Mouse (Mus musculus): ENCODE results near the gene Gm3072. TPM values are rescaled to one million over a fixed set of nuclear protein-coding genes. Genes with fewer than 3 reads are reported as not detected.
"Not testable (repeated sequence)": the region's sequence is repeated elsewhere in the genome, so short reads cannot be mapped to it uniquely, and the experiment has no call there.

Gm3072 gene
- polyA plus RNA-seq (2012; ENCODE audit: insufficient read depth, insufficient read length, low replicate concordance, missing spikeins), result not detected in 2 replicates

DNA sequence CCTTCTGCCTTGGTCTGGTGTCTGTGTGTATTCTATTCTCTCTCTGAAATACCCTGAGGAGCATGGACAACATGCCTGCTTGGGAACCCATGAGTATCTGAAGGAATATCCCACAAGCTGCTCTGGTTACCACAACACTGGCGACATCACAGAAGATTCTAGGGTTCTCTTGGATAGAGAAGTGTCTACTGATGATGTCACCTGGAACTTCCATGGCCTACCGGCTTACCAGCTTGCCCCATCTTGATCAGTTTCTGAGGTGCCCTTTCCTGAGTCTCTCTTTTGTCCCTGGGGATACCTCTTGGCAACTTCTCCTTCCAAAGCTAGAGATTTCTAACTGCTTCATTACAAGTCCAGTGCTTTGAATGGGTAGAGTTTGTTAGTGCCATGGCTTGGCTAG lies at the start of gene Gm3072:
TSS of gene Gm3072 (minus strand) at position 101 of the 400 bp plus-strand sequence.
- not testable (repeated sequence) for H3K27ac ChIP-seq (ENCODE audit: insufficient read depth, low read depth, low read length); H3K4me1 ChIP-seq (ENCODE audit: control insufficient read depth, insufficient read depth, low read length); H3K4me3 ChIP-seq (ENCODE audit: insufficient read depth, low read depth, low read length)
- 82% methylated on average over 1 of the region's 2 CpGs for WGBS

DNA sequence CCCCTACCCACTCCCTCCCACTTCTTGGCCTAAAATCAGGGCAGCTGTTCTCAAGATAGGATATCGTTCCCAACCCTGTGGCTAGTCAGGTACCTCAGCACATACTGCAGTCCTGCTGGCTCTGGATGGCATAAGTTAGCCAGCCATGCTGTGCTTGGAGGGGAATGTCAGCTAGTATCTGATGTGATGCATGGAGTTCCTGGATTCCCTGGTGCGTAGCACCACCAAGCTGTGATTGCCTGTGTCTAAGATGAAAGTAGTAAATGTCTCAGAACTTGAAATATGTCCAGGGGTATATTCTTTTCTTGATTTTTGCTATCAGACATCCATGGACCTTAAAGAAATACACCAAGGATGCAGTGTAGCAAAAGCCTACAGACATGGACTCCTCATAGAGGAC lies 23.8 kb upstream of the Gm3072 start:
- not testable (repeated sequence) for H3K4me1 ChIP-seq (ENCODE audit: control insufficient read depth, insufficient read depth, low read length); H3K27ac ChIP-seq (ENCODE audit: insufficient read depth, low read depth, low read length); H3K4me3 ChIP-seq (ENCODE audit: insufficient read depth, low read depth, low read length)
- WGBS, result 95% methylated on average over 2 of the region's 2 CpGs

DNA sequence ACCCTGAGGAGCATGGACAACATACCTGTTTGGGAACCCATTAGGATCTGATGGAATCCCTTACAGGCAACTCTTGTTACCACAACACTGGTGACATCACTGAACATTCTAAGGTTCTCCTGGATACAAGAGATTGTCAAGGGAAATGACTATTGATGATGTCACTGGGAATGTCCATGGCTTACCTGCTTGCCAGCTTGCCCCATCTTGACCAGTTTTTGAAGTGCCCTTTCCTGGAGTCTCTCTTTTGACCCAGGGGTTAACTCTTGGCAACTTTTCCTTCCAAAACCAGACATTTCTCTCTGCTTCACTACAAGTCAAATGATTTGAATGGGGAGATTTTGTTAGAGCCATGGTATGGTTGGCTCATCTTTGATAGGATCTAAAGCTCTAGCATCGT lies 22.0 kb upstream of the Gm3072 start, which contains the start of gene Gm3676:
TSS of gene Gm3676 (minus strand) at position 101 of the 400 bp plus-strand sequence.
- H3K4me3 ChIP-seq (ENCODE audit: insufficient read depth, low read depth, low read length); H3K27ac ChIP-seq (ENCODE audit: insufficient read depth, low read depth, low read length); H3K4me1 ChIP-seq (ENCODE audit: control insufficient read depth, insufficient read depth, low read length): not testable (repeated sequence)
- no CpG with 5 or more reads among the region's 1 CpGs for WGBS

DNA sequence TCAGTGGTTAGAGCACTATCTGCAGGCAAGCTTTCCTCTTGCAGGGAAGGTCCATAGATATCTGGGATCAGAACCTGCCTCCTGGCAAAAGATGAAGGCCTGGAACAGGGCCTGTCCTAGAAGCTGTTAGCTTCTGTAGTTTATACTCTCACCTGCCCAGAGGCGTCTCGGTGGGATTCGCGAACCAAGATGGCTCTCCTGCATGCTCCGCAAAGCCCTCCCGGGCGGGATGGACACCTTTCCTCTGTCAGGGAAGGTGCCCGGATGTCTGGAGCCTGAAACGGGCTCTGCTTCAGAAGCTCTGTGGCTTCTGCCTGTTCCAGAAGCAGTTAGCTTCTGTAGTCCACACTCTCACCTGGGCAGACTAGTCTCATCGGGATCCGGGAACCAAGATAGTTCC lies 5.7 kb upstream of the Gm3072 start:
- not testable (repeated sequence) for H3K27ac ChIP-seq (ENCODE audit: insufficient read depth, low read depth, low read length); H3K4me3 ChIP-seq (ENCODE audit: insufficient read depth, low read depth, low read length); H3K4me1 ChIP-seq (ENCODE audit: control insufficient read depth, insufficient read depth, low read length)
- WGBS, result 99% methylated on average over 9 of the region's 11 CpGs

DNA sequence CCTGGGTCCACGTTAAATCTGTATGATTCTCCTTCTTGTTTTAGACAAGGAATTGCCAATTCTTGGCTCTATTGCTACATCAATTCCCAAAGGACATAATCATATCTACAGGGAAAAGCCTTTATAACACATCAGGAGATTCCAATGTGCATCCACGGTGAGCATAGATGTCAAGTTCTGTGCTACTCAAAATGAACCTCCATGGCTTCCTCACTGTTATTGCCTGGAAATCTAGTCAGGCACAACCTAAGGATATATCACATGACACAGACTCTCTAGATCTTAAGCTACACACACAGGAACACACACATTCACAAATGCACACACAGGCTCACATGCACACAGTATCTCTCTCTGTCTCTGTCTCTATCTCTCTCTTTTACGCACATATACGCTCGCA lies 1.9 kb downstream of the Gm3072 start:
- not testable (repeated sequence) for H3K4me3 ChIP-seq (ENCODE audit: insufficient read depth, low read depth, low read length); H3K27ac ChIP-seq (ENCODE audit: insufficient read depth, low read depth, low read length); H3K4me1 ChIP-seq (ENCODE audit: control insufficient read depth, insufficient read depth, low read length)
- 93% methylated on average over 4 of the region's 5 CpGs for WGBS

DNA sequence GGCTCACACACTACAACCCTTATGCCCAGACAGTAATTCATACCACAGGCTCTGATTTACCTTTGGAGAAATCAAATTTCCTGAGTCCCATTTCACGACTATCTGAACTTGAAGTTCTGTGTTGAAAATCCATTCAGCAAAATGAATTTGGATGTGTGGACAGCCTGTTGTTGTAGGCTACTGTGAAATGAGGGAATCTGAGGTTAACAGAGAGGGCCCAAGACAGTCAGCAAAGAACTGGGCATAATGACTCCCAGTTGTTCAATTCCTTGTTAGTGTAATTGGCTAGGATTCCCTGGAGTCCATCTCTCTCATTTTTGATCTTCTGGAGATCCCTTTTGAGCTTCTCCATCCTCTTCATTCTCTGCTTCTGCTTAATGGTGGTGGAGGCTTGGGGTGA lies 13.7 kb downstream of the Gm3072 start:
- H3K27ac ChIP-seq (ENCODE audit: insufficient read depth, low read depth, low read length); H3K4me3 ChIP-seq (ENCODE audit: insufficient read depth, low read depth, low read length); H3K4me1 ChIP-seq (ENCODE audit: control insufficient read depth, insufficient read depth, low read length): not testable (repeated sequence)
- 82% methylated on average over 1 of the region's 1 CpGs for WGBS

DNA sequence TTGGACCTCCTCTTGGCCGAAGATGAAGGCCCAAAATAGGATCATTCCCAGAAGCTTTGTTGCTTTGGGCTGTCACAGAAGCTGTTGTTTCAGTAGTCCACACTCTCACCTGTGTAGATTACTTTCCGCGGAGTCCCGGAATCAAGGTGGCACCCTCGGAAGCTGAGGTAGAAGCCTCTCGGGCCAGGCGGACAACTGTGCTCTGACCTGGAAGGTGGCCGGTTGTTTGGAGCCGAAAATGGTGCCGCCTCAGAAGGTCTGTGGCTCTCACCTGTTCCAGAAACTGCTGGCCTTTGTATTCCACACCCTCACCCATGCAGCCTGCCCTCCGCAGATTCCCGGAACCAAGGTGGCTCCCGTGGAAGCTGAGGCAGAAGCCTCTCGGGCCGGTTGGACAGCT lies 23.5 kb downstream of the Gm3072 start:
- WGBS, result 93% methylated on average over 15 of the region's 15 CpGs
- not testable (repeated sequence) for H3K4me1 ChIP-seq (ENCODE audit: control insufficient read depth, insufficient read depth, low read length)

DNA sequence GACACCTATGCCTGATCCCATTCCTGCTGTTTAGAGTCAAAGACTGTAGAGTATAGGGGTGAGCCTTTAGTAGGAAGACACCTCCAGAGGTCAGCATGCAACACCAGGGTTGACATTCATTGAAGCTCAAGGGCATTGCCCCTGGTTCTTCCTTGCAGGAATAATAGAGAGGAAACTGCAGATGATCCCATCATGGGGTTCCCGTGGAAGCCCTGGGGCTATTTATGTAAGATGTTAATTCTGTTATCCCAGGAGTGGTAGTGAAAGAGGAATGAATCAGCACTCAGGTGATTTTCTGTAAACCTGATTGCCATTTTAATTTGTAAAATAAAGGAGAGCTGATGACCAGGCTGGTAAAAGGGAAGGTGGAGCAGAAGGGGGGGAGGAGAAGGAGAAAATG lies 38.1 kb downstream of the Gm3072 start:
- WGBS, result 84% methylated on average over 1 of the region's 1 CpGs
- H3K27ac ChIP-seq (ENCODE audit: insufficient read depth, low read depth, low read length); H3K4me3 ChIP-seq (ENCODE audit: insufficient read depth, low read depth, low read length); H3K4me1 ChIP-seq (ENCODE audit: control insufficient read depth, insufficient read depth, low read length): not testable (repeated sequence)

More for the DNA sequence above, 23.5 kb downstream of the Gm3072 start:
- not testable (repeated sequence) for H3K4me3 ChIP-seq (ENCODE audit: insufficient read depth, low read depth, low read length); H3K27ac ChIP-seq (ENCODE audit: insufficient read depth, low read depth, low read length)

DNA sequence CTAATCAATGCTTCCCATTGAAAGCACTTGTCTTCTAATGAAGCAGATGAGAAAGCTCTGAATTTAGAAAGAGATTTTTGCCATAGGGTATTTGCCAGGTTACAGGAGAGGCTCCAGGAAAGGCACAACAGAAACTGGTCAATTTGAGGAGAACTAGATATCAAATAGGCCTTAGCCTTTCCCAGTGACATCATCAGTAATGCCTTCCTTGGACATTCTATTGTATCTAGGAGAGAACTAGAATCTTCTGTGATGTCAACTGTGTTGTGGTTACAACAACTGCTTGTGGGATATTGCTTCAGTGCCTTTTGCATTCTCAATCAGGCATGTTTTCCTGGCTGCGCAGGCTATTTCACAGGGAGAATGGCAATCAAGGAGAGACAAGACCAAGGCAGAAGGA lies 51.5 kb downstream of the Gm3072 start, which contains the start of gene 1700049E17Rik2:
TSS of gene 1700049E17Rik2 (plus strand) at position 301 of the 400 bp plus-strand sequence.
- WGBS, result no CpG with 5 or more reads among the region's 1 CpGs
- H3K4me1 ChIP-seq (ENCODE audit: control insufficient read depth, insufficient read depth, low read length), result not testable (repeated sequence)

More for the DNA sequence above, 51.5 kb downstream of the Gm3072 start, which contains the start of gene 1700049E17Rik2:
- not testable (repeated sequence) for H3K4me3 ChIP-seq (ENCODE audit: insufficient read depth, low read depth, low read length); H3K27ac ChIP-seq (ENCODE audit: insufficient read depth, low read depth, low read length)

Other genes starting within 250 kb of the Gm3072 start
- not detected in 2 replicates for gene Gm7945, start 238.2 kb downstream of the Gm3072 start, polyA plus RNA-seq (2012; ENCODE audit: insufficient read depth, insufficient read length, low replicate concordance, missing spikeins)
- gene Gm6482, start 216.3 kb downstream of the Gm3072 start, polyA plus RNA-seq (2012; ENCODE audit: insufficient read depth, insufficient read length, low replicate concordance, missing spikeins), result not detected in 2 replicates
- not detected in 2 replicates for gene Gm7954, start 171.1 kb downstream of the Gm3072 start, polyA plus RNA-seq (2012; ENCODE audit: insufficient read depth, insufficient read length, low replicate concordance, missing spikeins)
- not detected in 2 replicates for gene Gm3486, start 135.1 kb downstream of the Gm3072 start, polyA plus RNA-seq (2012; ENCODE audit: insufficient read depth, insufficient read length, low replicate concordance, missing spikeins)
- not detected in 2 replicates for gene Gm7970, start 69.0 kb downstream of the Gm3072 start, polyA plus RNA-seq (2012; ENCODE audit: insufficient read depth, insufficient read length, low replicate concordance, missing spikeins)
- gene 1700049E17Rik2, start 51.4 kb downstream of the Gm3072 start, polyA plus RNA-seq (2012; ENCODE audit: insufficient read depth, insufficient read length, low replicate concordance, missing spikeins), result not detected in 2 replicates
- gene Gm3676, start 21.9 kb upstream of the Gm3072 start, polyA plus RNA-seq (2012; ENCODE audit: insufficient read depth, insufficient read length, low replicate concordance, missing spikeins), result not detected in 2 replicates
- not detected in 2 replicates for gene Gm8068, start 77.3 kb upstream of the Gm3072 start, polyA plus RNA-seq (2012; ENCODE audit: insufficient read depth, insufficient read length, low replicate concordance, missing spikeins)
- not detected in 2 replicates for gene Gm7929, start 126.0 kb upstream of the Gm3072 start, polyA plus RNA-seq (2012; ENCODE audit: insufficient read depth, insufficient read length, low replicate concordance, missing spikeins)
- gene Gm47189, start 147.8 kb upstream of the Gm3072 start, polyA plus RNA-seq (2012; ENCODE audit: insufficient read depth, insufficient read length, low replicate concordance, missing spikeins), result not detected in 2 replicates